Mouse (Mus musculus) midbrain, embryonic 11.5 days (tissue): ENCODE measurements at regions not wholly inside any gene's neighbourhood (a gene's known extent, or its start where the extent isn't known, plus 50 kb on each side); places are given as distances from the start of the nearest gene placed in this dataset.

Source experiments
- ATAC-seq: fragments of 200-750 bp; cut with Nextera tagmentation; 2 replicates; pipeline ENCODE4 v1.8.0; 2017; ENCODE audit warnings: moderate TSS enrichment, moderate library complexity; ENCODE audit not compliant: low FRiP score
- DNase-seq: peaks from one replicate; pipeline ENCODE4 v3.0.0; 2015; ENCODE audit warnings: low spot score; ENCODE audit errors: missing footprints
- H3K27ac ChIP-seq: fragments of 300-500 bp; sonication (generic); 2 replicates; pipeline ENCODE4 v1.5.1; 2014; ENCODE audit warnings: low read depth, low read length
- H3K27me3 ChIP-seq: fragments of 300-500 bp; sonication (generic); 2 replicates; pipeline ENCODE4 v1.6.1; 2014; ENCODE audit warnings: mild to moderate bottlenecking, low read length, moderate library complexity, mixed read lengths; ENCODE audit not compliant: control insufficient read depth, insufficient read depth
- H3K36me3 ChIP-seq: fragments of 300-500 bp; sonication (generic); 2 replicates; pipeline ENCODE4 v1.6.1; 2014; ENCODE audit warnings: mild to moderate bottlenecking, low read length, moderate library complexity, mixed read lengths; ENCODE audit not compliant: control insufficient read depth, insufficient read depth
- H3K4me1 ChIP-seq: fragments of 300-500 bp; sonication (generic); 2 replicates; pipeline ENCODE4 v1.6.1; 2014; ENCODE audit warnings: low read length; ENCODE audit not compliant: control insufficient read depth, insufficient read depth
- H3K4me2 ChIP-seq: fragments of 300-500 bp; sonication (generic); 2 replicates; pipeline ENCODE4 v1.6.1; 2014; ENCODE audit warnings: mild to moderate bottlenecking, moderate library complexity
- H3K4me3 ChIP-seq: fragments of 300-500 bp; sonication (generic); 2 replicates; pipeline ENCODE4 v1.5.1; 2014; ENCODE audit warnings: low read depth, low read length
- H3K9ac ChIP-seq: fragments of 300-500 bp; sonication (generic); 2 replicates; pipeline ENCODE4 v1.6.1; 2014; ENCODE audit warnings: low read length
- H3K9me3 ChIP-seq: fragments of 300-500 bp; sonication (generic); 2 replicates; pipeline ENCODE4 v1.6.1; 2016; ENCODE audit warnings: low read length; ENCODE audit not compliant: control insufficient read depth
- WGBS: fragments of 180-500 bp; shearing (Covaris S2); extraction: QIAGEN DNeasy Blood & Tissue Kit; methylation state at CpG from one replicate; pipeline ENCODE4 v1.1.7; 2014; 5-methylcytosine and 5-hydroxymethylcytosine counted together

DNA sequence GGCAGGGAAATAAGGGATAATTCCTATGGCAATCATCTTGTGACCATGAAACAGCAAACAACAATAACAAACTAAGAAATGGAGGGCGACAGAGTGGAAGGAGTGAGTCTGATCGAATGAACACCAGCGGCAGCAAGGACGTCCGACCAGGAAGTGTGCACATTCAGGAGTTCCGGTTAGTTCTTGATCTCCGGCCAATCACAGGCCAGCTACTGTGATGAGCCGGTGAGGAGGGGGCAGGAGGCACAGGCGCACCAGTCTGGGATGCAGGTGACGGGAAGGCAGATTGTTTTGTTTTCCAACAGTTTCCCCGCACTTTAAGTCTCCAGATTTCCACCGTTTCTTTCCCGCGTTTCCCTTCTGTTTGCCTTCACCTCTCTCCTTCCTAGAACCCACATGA is 50.3 kb upstream of the Hunk start:
- no peak overlapping the region for H3K27ac ChIP-seq
- ATAC-seq (no peak), DNase-seq (peak; percentile 79)
- no peaks in the 10 kb centered on the region for H3K27me3 ChIP-seq
- H3K4me2 ChIP-seq, result no peak overlapping the region
- no peak overlapping the region for H3K4me3 ChIP-seq
- WGBS, result 78% methylated on average over 14 of the region's 14 CpGs
- H3K9ac ChIP-seq, result no peak overlapping the region
- H3K9me3 ChIP-seq, result no peaks in the 10 kb centered on the region
- no peaks in the 10 kb centered on the region for H3K4me1 ChIP-seq
- H3K36me3 ChIP-seq, result no peaks in the 10 kb centered on the region

DNA sequence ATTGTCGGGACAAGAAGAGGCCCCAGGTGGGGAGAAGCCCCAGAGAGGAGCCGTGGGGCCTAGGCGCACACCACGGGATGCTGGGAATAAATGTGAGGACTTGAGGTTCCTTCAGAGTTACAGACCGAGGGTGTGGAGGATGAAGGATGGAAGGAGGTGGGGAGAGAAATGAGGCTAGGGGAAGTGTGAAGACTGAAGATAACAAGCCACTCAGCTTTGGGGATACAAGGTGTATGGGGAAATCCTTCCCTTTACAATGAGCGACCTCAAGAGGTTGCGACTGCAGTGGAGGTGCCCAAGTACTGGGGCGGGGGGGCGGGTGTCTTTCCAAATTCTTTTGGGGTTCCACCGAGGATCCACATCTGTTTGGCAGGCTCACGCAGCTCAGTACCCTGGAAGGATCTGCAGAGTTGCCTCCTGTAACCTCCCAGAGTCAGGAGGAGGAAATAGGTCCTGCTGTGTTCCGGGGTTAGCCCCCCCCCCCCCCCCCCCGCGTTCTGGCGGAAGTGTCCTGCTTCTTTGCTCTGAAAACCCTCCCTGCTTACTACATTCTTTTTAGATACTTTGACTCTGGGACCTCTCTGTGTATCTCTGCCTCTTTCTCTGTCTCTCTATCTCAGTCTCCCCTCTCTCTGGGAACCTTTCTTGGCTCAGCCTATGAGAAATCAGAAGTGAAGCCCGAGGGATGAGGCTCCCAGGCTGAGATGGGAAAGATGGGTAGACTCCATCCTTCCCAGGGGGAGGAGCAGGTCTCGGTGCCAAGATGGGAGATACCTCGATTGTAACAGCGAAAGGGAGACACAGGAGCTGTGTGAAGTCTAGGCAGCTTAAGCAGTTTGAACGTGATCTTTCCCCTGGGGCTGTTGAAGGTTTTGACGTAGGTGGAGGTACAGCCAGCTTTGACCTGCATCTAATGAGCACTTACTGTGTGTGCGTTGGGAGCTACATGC is 49.8 kb upstream of the Scaf4 start:
- DNase-seq (peak; percentile 80), ATAC-seq (no peak)
- Histone ChIP-seq H3K9ac (no peak overlapping the region), H3K9me3 (no peaks in the 10 kb centered on the region), H3K27me3 (no peaks in the 10 kb centered on the region), H3K4me2 (no peak overlapping the region), H3K4me3 (no peak overlapping the region), H3K4me1 (no peaks in the 10 kb centered on the region), H3K27ac (no peak overlapping the region), H3K36me3 (no peaks in the 10 kb centered on the region)
- WGBS, result 68% methylated on average over 20 of the region's 22 CpGs
